Mouse (Mus musculus): ENCODE data around the gene Fkbp8. TPM values are rescaled to one million over a fixed set of nuclear protein-coding genes. Genes with fewer than 3 reads are reported as not detected.

The Fkbp8 gene
- polyA plus RNA-seq, 1 experiment from 2014 or later = 245 TPM

DNA sequence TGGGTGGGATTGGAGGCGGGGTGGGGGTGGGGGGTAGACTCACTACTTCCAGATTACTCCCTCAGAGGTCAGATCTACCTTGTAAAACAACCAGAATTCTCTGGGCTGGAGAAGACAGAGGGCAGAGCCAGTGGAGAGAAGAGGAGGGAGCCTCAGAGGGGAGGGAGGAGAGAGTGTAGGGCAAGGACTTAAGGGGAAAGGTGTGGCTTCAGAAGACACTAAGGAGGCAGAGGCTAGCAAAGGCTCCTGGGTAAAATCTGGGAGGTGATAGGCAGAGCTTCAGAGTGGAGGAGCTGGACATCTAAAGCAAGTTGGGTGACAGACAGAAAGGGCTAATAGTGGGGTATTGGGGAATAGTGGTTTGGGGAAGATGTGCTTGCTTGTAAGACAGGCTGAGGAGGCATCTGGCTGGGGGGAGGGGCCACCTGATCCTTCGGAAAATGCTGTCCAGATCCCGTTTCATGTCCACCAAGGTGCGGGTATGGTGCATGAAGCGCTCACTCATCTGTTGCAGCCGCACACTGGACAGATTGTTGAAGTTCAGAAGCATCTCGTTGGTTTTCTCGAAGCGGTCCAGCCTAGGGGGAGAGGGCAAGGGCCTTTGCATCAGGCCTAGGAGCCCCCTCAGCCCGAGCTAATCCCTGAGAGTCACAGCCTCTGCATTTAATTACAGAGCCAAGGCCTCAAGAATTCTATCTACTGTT, 9.4 kb upstream of the Fkbp8 start:
- WGBS = 80% methylated on average over 10 of the region's 10 CpGs
- H3K4me3 ChIP-seq (ENCODE audit: low read depth, low read length) = no peak overlapping the region
- H3K9ac ChIP-seq = no peak overlapping the region
- H3K4me2 ChIP-seq = no peak overlapping the region
- DNase-seq = no peak
- TF ChIP-seq CTCF (IDR thresholded peaks at IDR 0.05; ENCODE audit: low read depth) = no peak
- no peak for ATAC-seq (ENCODE audit: insufficient read depth)
- no peaks in the 10 kb centered on the region for H3K9me3 ChIP-seq (ENCODE audit: low read depth, low read length)
- H3K27ac ChIP-seq (ENCODE audit: low read depth) = no peak overlapping the region
- peaks cover 38% of the 10 kb centered on the region for H3K36me3 ChIP-seq (ENCODE audit: insufficient read depth)
- H3K27me3 ChIP-seq (ENCODE audit: insufficient read depth, low read length) = no peaks in the 10 kb centered on the region
- H3K4me1 ChIP-seq (ENCODE audit: insufficient read depth) = no peaks in the 10 kb centered on the region

GRCm38 (mm10) chr8:70519043-70519442, 8.5 kb upstream of the Fkbp8 start:
- Histone ChIP-seq H3K4me2 (no peak overlapping the region), H3K9me3 (ENCODE audit: low read depth, low read length) (no peaks in the 10 kb centered on the region), H3K4me1 (ENCODE audit: insufficient read depth) (no peaks in the 10 kb centered on the region), H3K27me3 (ENCODE audit: insufficient read depth, low read length) (no peaks in the 10 kb centered on the region), H3K27ac (ENCODE audit: low read depth) (no peak overlapping the region), H3K4me3 (ENCODE audit: low read depth, low read length) (no peak overlapping the region), H3K9ac (no peak overlapping the region), H3K36me3 (ENCODE audit: insufficient read depth) (peaks cover 29% of the 10 kb centered on the region; the same call in 1 of the 2 replicates)
- 86% methylated on average over 6 of the region's 6 CpGs for WGBS
- ATAC-seq (ENCODE audit: insufficient read depth) (no peak), DNase-seq (no peak)
- TF ChIP-seq CTCF (IDR thresholded peaks at IDR 0.05; ENCODE audit: low read depth) = no peak

GRCm38 (mm10) chr8:70519606-70520005, 7.9 kb upstream of the Fkbp8 start:
- ATAC-seq (ENCODE audit: insufficient read depth) (no peak), DNase-seq (no peak)
- TF ChIP-seq CTCF (IDR thresholded peaks at IDR 0.05; ENCODE audit: low read depth) = no peak
- Histone ChIP-seq H3K9ac (no peak overlapping the region), H3K36me3 (ENCODE audit: insufficient read depth) (peaks cover 24% of the 10 kb centered on the region; the same call in 1 of the 2 replicates), H3K27ac (ENCODE audit: low read depth) (no peak overlapping the region), H3K4me2 (no peak overlapping the region), H3K4me1 (ENCODE audit: insufficient read depth) (no peaks in the 10 kb centered on the region), H3K27me3 (ENCODE audit: insufficient read depth, low read length) (no peaks in the 10 kb centered on the region), H3K9me3 (ENCODE audit: low read depth, low read length) (no peaks in the 10 kb centered on the region), H3K4me3 (ENCODE audit: low read depth, low read length) (no peak overlapping the region)
- WGBS = 52% methylated on average over 2 of the region's 2 CpGs

DNA sequence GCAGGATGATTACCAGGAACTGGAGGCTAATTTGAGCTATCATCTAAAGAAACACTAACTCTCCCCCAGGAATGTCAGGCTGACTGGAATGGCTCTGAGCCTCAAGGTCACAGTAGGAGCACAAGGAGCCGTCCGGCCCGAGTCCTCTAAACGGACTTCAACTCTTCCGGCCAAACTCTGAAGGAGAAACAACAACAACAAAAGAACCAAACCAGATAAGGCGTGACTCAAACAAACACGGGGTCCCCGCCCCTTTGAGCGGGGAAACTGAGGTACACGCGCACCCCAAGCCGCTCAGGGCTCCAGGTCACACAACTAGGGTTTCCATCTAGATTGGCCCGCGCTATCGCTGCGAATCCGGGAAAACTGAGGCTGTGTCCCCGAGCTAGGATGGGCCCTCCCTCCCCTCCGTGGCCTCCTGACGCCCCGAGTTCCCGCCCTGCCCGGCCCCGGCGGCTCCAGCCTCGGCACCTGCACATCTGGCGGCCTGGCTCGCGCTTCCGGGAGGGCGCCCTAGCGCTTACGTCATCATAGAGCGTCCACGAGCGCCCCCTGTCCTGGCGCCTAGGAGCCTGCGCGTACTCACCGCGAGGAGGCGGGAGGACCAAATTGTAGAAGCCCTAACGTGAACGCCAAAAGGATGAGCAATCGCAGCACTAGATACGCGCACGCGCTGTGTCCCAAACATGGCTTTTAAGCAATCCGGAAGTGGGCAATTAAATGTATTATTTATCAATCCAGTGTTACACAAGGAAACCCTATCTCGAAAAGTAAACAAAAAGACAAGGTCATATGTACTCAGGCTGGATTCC, 4.7 kb upstream of the Fkbp8 start:
- peak overlapping the region; percentile 82 for H3K4me3 ChIP-seq (ENCODE audit: low read depth, low read length)
- peak overlapping the region; percentile 75 for H3K9ac ChIP-seq
- peaks cover 3% of the 10 kb centered on the region; the same call in 1 of the 2 replicates for H3K4me1 ChIP-seq (ENCODE audit: insufficient read depth)
- H3K4me2 ChIP-seq = peak overlapping the region; percentile 83
- peak; percentile 82 for ATAC-seq (ENCODE audit: insufficient read depth)
- H3K27ac ChIP-seq (ENCODE audit: low read depth) = peak overlapping the region; percentile 90
- no peaks in the 10 kb centered on the region for H3K27me3 ChIP-seq (ENCODE audit: insufficient read depth, low read length)
- under 1% methylated on average over 51 of the region's 51 CpGs for WGBS
- peak; percentile 80 for TF ChIP-seq CTCF (IDR thresholded peaks at IDR 0.05; ENCODE audit: low read depth)
- H3K9me3 ChIP-seq (ENCODE audit: low read depth, low read length) = no peaks in the 10 kb centered on the region
- DNase-seq = peak; percentile 99
- H3K36me3 ChIP-seq (ENCODE audit: insufficient read depth) = peaks cover 15% of the 10 kb centered on the region; the same call in 1 of the 2 replicates

DNA sequence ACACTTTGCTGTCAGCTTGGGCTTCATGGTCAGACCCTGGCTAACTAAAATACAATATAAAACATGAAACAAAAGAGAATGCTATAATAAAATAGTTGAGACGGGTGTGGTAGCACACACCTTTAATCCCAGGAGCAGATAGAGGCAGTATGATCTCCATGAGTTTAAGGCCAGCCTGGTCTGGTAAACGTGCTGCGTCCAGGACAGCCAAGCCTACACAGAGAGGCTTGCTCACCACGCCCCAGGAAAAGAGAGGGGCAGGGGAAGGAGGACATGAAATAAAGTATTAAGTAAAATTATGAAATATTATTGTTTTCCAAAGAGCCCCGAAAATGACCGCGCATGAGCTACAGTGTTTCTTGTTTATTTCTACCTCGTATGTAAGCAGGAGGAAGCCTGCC, 413 bp upstream of the Fkbp8 start:
- Histone ChIP-seq H3K36me3 (ENCODE audit: insufficient read depth) (peaks cover 25% of the 10 kb centered on the region), H3K9ac (peak overlapping the region; percentile 90), H3K27me3 (ENCODE audit: insufficient read depth, low read length) (no peaks in the 10 kb centered on the region), H3K4me1 (ENCODE audit: insufficient read depth) (peaks cover 3% of the 10 kb centered on the region; the same call in 1 of the 2 replicates), H3K9me3 (ENCODE audit: low read depth, low read length) (no peaks in the 10 kb centered on the region), H3K4me3 (ENCODE audit: low read depth, low read length) (peak overlapping the region; percentile 80), H3K27ac (ENCODE audit: low read depth) (peak overlapping the region; percentile 89), H3K4me2 (peak overlapping the region; percentile 77)
- WGBS = 3% methylated on average over 8 of the region's 8 CpGs
- ATAC-seq (ENCODE audit: insufficient read depth) = no peak
- no peak for DNase-seq
- no peak for TF ChIP-seq CTCF (IDR thresholded peaks at IDR 0.05; ENCODE audit: low read depth)

DNA sequence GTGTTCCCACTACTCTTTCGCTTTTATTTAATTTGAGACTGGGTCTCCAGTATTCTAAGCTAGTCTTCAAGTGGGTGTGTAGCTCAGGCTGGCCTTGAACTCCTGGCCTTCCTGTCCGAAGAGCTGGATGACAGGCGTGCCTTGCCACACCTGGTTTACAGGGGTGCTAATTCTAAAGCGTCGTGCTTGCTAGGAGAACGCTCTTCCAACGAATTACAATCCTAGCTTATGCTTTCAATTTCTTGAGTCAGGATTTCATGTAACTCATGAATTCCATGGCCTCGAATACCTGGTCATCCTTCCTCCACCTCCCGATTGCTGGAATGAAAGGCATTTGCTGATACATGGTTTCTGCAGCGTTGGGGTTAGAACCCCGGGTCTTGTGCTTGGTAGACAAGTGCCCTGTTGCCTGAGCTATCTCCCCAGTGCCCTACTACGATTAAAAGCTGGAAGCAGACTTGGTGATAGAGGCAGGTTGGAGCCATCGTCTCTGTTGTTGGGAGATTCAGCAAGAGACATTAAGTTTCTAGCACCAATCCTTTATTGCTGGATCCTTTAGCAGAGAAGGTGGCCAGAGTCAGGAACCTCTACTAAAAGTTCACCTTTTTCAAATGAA, 766 bp downstream of the Fkbp8 start:
- H3K9ac ChIP-seq = peak overlapping the region; percentile 90
- peak overlapping the region; percentile 77 for H3K4me2 ChIP-seq
- H3K36me3 ChIP-seq (ENCODE audit: insufficient read depth) = peaks cover 36% of the 10 kb centered on the region
- peak overlapping the region; percentile 80 for H3K4me3 ChIP-seq (ENCODE audit: low read depth, low read length)
- no peak for ATAC-seq (ENCODE audit: insufficient read depth)
- H3K9me3 ChIP-seq (ENCODE audit: low read depth, low read length) = no peaks in the 10 kb centered on the region
- peaks cover 3% of the 10 kb centered on the region; the same call in 1 of the 2 replicates for H3K4me1 ChIP-seq (ENCODE audit: insufficient read depth)
- TF ChIP-seq CTCF (IDR thresholded peaks at IDR 0.05; ENCODE audit: low read depth) = no peak
- DNase-seq = no peak
- H3K27me3 ChIP-seq (ENCODE audit: insufficient read depth, low read length) = no peaks in the 10 kb centered on the region
- WGBS = 19% methylated on average over 13 of the region's 13 CpGs
- peak overlapping the region; percentile 89 for H3K27ac ChIP-seq (ENCODE audit: low read depth)

Measured in lung, embryonic 14.5 days (tissue).